Mouse (Mus musculus) stomach, postnatal 0 days (tissue): ENCODE data around the gene Pknox2.

Source experiments
- CTCF ChIP-seq: IDR thresholded peaks from 2 replicates; pipeline ENCODE4 v1.5.1; 2016; ENCODE audit warnings: antibody characterized with exemption, low read depth, mild to moderate bottlenecking, moderate library complexity
- EP300 ChIP-seq: optimal IDR thresholded peaks from 2 replicates; pipeline ENCODE3; 2016; ENCODE audit warnings: antibody characterized with exemption

GRCm38 (mm10) chr9:36882034-36882745, 265.0 kb downstream of the Pknox2 start:
- TF ChIP-seq CTCF (no peak), EP300 (no peak)
